Mouse (Mus musculus): ENCODE measurements around the gene Tymp.

- TF ChIP-seq CTCF (IDR thresholded peaks at IDR 0.05) (no peak), EP300 (IDR thresholded peaks at IDR 0.05) (no peak)
These were observed 53.9 kb downstream of the Tymp start, which contains the start of gene Adm2 for GRCm38 (mm10) chr15:89322670-89323522.
